Mouse (Mus musculus): ENCODE measurements at regions not wholly inside any gene's neighbourhood (a gene's known extent, or its start where the extent isn't known, plus 50 kb on each side); places are given as distances from the start of the nearest gene placed in this dataset.
A peak's percentile ranks its signal among the peaks of the same experiment; 100 is the strongest.
"Not testable (repeated sequence)": the region's sequence is repeated elsewhere in the genome, so short reads cannot be mapped to it uniquely, and the experiment has no call there.

DNA sequence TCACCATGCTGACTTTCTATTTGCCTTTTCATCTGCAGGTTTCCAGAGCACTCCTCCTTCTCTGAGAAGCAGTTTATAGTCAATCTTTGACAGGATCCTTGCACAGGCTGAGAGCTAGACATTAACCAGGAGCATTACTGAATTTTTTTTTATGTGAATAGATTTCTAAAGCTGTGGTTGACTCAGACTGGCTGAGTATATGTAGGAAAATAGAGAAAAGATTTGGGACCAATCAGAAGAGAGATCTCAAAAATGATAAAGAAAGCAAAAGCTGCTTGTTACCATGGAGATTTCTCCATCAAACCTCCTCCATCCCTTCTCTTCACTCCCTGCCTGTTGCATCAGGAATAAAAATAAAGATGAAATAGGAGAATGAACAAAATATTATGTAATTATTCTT lies 731.2 kb upstream of the Ndn start:
- H3K9me3 ChIP-seq: 0 out of 2 replicates have a peak, but pooled peaks cover 6% of the 10 kb centered on the region
- no peak for ATAC-seq (ENCODE audit: extremely low read depth, insufficient number of reproducible peaks, low FRiP score, low TSS enrichment)
- H3K36me3 ChIP-seq: no peaks in the 10 kb centered on the region
- H3K27ac ChIP-seq (replicated peaks): no peak overlapping the region
- H3K9ac ChIP-seq: no peak overlapping the region
- no peaks in the 10 kb centered on the region for H3K27me3 ChIP-seq (replicated peaks)
- H3K4me3 ChIP-seq: no peak overlapping the region
- no peak overlapping the region for H3K4me2 ChIP-seq
- H3K4me1 ChIP-seq: no peaks in the 10 kb centered on the region

DNA sequence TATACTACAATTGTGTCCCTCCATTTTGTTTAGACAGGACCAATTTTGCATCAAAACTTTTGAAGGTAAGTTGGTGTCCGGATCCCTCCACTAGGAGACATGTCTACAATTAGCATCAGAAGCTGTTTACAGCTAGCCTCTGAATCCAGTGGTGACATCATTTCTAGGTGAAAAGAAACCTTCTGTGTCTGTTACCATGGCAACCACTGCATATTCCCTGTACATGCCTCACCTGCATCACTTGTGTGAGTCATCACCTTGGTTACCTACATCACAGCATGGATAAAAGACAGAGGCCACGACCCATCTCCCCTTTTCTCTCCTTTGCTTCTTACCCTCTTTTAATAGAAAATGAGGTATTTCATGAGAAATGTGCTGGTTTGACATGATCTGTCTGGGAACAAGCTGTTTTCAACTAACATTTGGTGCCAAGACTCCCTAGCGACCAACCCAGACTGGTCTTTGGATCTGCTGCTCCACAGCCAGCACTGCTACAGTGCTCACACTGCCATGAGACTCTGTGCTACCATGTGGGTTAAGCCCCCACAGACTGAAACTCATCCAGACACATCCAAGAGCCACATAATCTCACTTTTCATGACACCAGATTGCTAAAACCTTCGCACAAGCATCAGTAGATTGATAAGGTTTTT lies 701.4 kb upstream of the Ndn start:
- Histone ChIP-seq H3K27ac (replicated peaks) (no peak overlapping the region), H3K36me3 (no peaks in the 10 kb centered on the region), H3K9me3 (peaks cover 21% of the 10 kb centered on the region), H3K4me1 (no peaks in the 10 kb centered on the region), H3K9ac (no peak overlapping the region), H3K4me2 (no peak overlapping the region), H3K27me3 (replicated peaks) (no peaks in the 10 kb centered on the region), H3K4me3 (no peak overlapping the region)
- ATAC-seq (ENCODE audit: extremely low read depth, insufficient number of reproducible peaks, low FRiP score, low TSS enrichment): no peak
- 68% methylated on average over 4 of the region's 4 CpGs for WGBS

DNA sequence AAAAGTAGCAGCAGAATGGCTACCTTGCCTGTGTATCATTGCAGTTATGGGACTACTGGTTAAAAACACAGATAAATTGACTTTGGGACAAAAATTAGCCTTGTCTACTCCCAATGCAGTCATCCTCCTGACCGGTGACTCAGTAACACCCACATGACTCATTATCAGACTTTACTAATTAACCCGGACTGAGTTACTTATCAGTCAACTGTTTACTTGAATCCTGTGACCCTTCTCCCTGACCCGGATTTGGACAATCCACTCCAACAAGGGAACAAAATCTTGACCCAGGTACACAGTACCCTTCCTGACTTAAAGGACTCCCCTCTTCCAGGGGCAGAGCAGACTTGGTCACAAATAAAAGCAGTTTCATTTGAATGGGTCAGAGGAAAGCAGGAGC lies 688.3 kb upstream of the Ndn start:
- no peaks in the 10 kb centered on the region for H3K36me3 ChIP-seq
- ATAC-seq (ENCODE audit: extremely low read depth, insufficient number of reproducible peaks, low FRiP score, low TSS enrichment): no peak
- WGBS: 59% methylated on average over 3 of the region's 3 CpGs
- no peak overlapping the region for H3K9ac ChIP-seq
- no peaks in the 10 kb centered on the region for H3K4me1 ChIP-seq
- H3K4me2 ChIP-seq: no peak overlapping the region
- H3K27me3 ChIP-seq (replicated peaks): no peaks in the 10 kb centered on the region
- H3K9me3 ChIP-seq: peaks cover 15% of the 10 kb centered on the region; the same call in 1 of the 2 replicates
- H3K4me3 ChIP-seq: no peak overlapping the region
- H3K27ac ChIP-seq (replicated peaks): no peak overlapping the region

DNA sequence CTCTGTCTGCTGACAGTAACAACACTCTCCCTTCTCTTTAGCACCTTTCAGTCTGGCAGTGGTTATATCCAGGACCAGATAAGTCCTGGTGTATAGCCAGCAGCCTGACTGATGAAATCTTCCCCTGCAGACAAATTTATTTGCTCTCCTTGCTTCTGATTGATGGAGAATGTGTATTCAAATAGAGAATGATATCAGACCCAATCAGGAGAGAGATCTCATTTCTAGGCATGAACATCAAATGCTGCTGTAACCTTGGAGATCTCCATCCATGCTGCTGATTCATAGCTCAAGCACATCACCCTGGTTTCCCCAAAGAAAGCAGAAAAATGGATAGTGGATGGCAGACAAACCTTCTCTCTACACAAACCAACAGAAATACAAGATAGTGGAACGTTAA lies 663.3 kb upstream of the Ndn start:
- Histone ChIP-seq H3K4me2 (no peak overlapping the region), H3K9me3 (no peaks in the 10 kb centered on the region), H3K27ac (replicated peaks) (no peak overlapping the region), H3K4me1 (no peaks in the 10 kb centered on the region), H3K36me3 (no peaks in the 10 kb centered on the region), H3K9ac (no peak overlapping the region), H3K27me3 (replicated peaks) (no peaks in the 10 kb centered on the region), H3K4me3 (no peak overlapping the region)
- 59% methylated on average over 1 of the region's 1 CpGs for WGBS
- ATAC-seq (ENCODE audit: extremely low read depth, insufficient number of reproducible peaks, low FRiP score, low TSS enrichment): no peak

DNA sequence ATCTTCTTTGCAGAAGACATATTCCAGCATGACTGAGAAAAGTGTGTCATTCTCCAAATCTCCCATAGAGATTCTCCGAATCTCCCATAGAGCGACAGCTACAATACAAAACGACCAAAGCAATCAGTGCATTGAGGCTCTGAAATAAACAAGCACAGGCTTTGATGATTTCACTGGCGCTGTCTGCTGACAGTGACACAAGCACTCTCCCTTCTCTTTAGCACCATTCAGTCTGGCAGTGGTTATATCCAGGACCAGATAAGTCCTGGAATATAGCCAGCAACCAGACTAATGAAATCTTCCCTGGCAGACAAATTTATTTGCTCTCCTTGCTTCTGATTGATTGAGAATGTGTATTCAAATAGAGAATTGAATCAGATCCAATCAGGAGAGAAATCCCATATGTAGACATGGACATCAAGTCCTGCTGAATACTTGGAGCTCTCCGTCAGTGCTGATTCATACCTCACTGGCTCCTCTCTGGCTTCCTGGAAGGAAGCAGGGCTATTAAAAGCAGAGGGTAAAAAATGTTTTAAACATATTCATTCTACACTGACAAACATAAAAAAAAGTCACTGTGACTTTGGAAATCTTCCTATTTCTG lies 661.2 kb upstream of the Ndn start:
- ATAC-seq (ENCODE audit: extremely low read depth, insufficient number of reproducible peaks, low FRiP score, low TSS enrichment): no peak
- Histone ChIP-seq H3K9me3 (no peaks in the 10 kb centered on the region), H3K9ac (no peak overlapping the region), H3K4me3 (no peak overlapping the region), H3K27me3 (replicated peaks) (no peaks in the 10 kb centered on the region), H3K27ac (replicated peaks) (no peak overlapping the region), H3K4me1 (no peaks in the 10 kb centered on the region), H3K36me3 (no peaks in the 10 kb centered on the region), H3K4me2 (no peak overlapping the region)
- WGBS: 47% methylated on average over 5 of the region's 5 CpGs

DNA sequence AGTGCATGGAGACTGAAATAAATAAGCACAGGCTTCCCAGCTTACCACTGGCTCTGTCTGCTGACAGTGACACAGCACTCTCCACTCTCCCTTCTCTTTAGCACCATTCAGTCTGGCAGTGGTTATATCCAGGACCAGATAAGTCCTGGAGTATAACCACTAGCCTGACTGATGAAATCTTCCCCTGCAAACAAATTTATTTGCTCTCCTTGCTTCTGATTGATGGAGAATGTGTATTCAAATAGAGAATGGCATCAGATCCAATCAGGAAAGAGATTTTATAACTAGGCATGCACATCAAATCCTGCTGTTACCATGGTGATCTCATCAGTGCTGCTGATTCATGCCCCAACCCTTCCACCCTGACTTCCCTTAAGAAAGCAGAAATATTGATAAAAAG lies 620.2 kb upstream of the Ndn start:
- no peak overlapping the region for H3K4me3 ChIP-seq
- H3K9ac ChIP-seq: no peak overlapping the region
- H3K9me3 ChIP-seq: no peaks in the 10 kb centered on the region; the same call in 1 of the 2 replicates
- no peak for ATAC-seq (ENCODE audit: extremely low read depth, insufficient number of reproducible peaks, low FRiP score, low TSS enrichment)
- no peaks in the 10 kb centered on the region for H3K36me3 ChIP-seq
- no peak overlapping the region for H3K27ac ChIP-seq (replicated peaks)
- no peaks in the 10 kb centered on the region for H3K4me1 ChIP-seq
- H3K27me3 ChIP-seq (replicated peaks): no peaks in the 10 kb centered on the region
- no peak overlapping the region for H3K4me2 ChIP-seq

DNA sequence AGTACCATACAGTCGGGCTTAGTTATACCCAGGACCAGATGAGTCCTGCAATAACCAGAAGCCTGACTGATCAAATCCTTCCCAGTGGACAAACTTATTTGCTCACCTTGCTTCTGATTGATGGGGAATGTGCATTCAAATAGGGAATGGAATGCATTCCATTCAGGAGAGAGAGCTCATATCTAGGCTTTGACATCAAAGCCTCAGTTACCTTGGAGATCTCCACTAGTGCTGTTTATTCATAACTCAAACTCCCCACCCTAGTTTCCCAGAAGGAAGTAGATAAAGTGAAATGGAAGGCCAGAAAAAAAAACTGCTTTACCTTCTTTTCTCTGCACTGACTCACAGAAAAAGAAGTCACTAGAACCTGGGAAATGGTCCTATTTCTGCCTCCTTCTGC lies 608.9 kb upstream of the Ndn start:
- 45% methylated on average over 1 of the region's 1 CpGs for WGBS
- Histone ChIP-seq H3K36me3 (no peaks in the 10 kb centered on the region), H3K4me3 (no peak overlapping the region), H3K4me2 (no peak overlapping the region), H3K9me3 (0 out of 2 replicates have a peak, but pooled peaks cover 6% of the 10 kb centered on the region), H3K9ac (no peak overlapping the region), H3K27me3 (replicated peaks) (no peaks in the 10 kb centered on the region), H3K4me1 (no peaks in the 10 kb centered on the region), H3K27ac (replicated peaks) (no peak overlapping the region)
- ATAC-seq (ENCODE audit: extremely low read depth, insufficient number of reproducible peaks, low FRiP score, low TSS enrichment): no peak

DNA sequence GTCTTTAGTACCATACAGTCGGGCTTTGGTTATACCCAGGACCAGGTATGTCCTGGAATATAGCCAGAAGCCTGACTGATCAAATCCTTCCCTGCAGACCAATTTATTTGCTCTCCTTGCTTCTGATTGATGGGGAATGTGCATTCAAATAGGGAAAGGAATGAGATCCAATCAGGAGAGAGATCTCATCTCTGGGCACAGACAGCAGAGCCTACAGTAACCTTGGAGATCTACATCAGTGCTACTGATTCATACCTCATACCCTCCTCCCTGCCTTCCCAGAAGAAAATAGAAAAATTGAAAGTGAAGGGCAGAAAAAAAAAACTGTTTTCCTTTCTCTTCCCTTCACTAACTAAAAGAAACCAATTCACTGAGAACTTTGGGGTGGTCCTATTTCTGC lies 607.0 kb upstream of the Ndn start:
- H3K4me3 ChIP-seq; H3K9me3 ChIP-seq; ATAC-seq (ENCODE audit: extremely low read depth, insufficient number of reproducible peaks, low FRiP score, low TSS enrichment); H3K9ac ChIP-seq; H3K36me3 ChIP-seq; H3K27ac ChIP-seq (replicated peaks); H3K4me2 ChIP-seq; H3K27me3 ChIP-seq (replicated peaks); H3K4me1 ChIP-seq: not testable (repeated sequence)
- no CpG with 5 or more reads among the region's 1 CpGs for WGBS

DNA sequence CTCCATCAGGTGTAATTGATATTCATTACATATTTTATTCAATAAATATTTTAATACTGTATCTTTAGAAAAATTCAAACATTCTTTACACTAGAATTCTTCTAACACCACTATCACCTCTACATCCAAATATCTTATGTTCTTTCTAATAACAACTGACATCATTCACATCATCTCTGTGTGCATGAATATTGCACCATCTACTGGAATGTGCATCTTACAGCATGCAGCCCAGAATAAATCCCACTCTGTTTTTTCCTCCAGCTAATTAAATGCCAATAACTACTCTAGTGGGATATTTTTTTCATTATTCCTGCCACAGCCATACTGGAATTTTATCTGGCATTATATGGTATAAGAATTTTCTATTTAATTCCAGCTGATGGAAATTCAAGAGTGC lies 576.5 kb upstream of the Ndn start:
- H3K27ac ChIP-seq (replicated peaks): no peak overlapping the region
- no peak for ATAC-seq (ENCODE audit: extremely low read depth, insufficient number of reproducible peaks, low FRiP score, low TSS enrichment)
- no peaks in the 10 kb centered on the region for H3K36me3 ChIP-seq
- no peak overlapping the region for H3K9ac ChIP-seq
- H3K27me3 ChIP-seq (replicated peaks): no peaks in the 10 kb centered on the region
- H3K4me1 ChIP-seq: no peaks in the 10 kb centered on the region
- H3K9me3 ChIP-seq: peaks cover 4% of the 10 kb centered on the region
- H3K4me3 ChIP-seq: no peak overlapping the region
- H3K4me2 ChIP-seq: no peak overlapping the region

DNA sequence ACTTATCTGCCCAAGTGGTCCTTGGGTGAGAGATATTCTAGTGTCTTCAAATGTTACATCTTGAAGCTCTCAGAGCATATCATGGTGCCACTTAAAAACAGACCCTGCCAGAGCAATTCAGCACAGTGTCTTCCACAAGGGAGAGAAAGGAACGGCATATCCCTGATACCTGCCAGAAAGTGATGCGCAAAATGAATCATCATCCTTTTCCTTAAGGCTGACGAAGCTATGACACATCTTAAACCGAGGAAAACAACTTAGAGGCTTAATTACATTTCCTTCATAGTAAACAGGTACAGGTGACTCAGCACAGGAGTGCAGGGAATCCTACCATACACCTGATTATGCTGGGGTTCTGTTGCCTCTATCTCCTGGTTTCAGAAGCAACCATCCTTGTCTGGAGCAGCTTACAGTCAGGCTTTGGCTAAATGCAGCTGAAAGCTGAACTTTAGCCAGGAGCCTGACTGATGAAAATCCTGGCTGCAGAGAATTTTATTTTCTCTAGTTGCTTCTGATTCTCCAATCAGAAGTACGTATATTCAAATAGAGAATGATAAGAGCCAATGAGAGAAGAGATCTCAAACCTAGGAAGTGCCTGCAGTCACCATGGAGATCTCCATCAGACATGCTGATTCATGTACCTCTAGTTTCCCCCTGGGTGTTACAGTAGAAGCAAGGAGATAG lies 556.1 kb upstream of the Ndn start:
- H3K9ac ChIP-seq: no peak overlapping the region
- no peak overlapping the region for H3K4me3 ChIP-seq
- H3K27ac ChIP-seq (replicated peaks): no peak overlapping the region
- ATAC-seq (ENCODE audit: extremely low read depth, insufficient number of reproducible peaks, low FRiP score, low TSS enrichment): no peak
- H3K4me2 ChIP-seq: no peak overlapping the region
- H3K4me1 ChIP-seq: no peaks in the 10 kb centered on the region
- no peaks in the 10 kb centered on the region for H3K27me3 ChIP-seq (replicated peaks)
- H3K9me3 ChIP-seq: no peaks in the 10 kb centered on the region
- H3K36me3 ChIP-seq: no peaks in the 10 kb centered on the region
- 67% methylated on average over 5 of the region's 5 CpGs for WGBS

DNA sequence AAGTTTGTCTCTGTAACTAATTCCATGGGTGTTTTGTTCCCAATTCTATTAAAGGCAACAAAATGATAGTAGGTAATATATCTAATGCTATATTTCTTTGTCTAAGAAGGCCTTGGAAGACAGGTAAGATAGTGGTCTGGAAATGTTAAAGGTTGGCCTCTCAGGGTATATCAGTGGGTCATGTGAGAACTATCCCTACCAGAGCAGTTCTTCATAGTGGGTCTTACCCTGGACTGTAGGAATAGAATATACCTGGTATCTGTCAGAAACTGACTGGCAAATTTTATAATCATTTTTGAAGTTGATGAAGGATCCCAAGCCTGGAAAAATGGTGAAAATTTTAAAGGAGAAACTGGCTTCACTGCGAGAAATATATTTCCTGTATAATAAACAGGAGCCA lies 509.5 kb upstream of the Ndn start:
- WGBS: 50% methylated on average over 1 of the region's 1 CpGs
- ATAC-seq (ENCODE audit: extremely low read depth, insufficient number of reproducible peaks, low FRiP score, low TSS enrichment): no peak
- H3K4me2 ChIP-seq: no peak overlapping the region
- 0 out of 2 replicates have a peak, but pooled peaks cover 7% of the 10 kb centered on the region for H3K9me3 ChIP-seq
- no peaks in the 10 kb centered on the region for H3K4me1 ChIP-seq
- no peak overlapping the region for H3K4me3 ChIP-seq
- H3K9ac ChIP-seq: no peak overlapping the region
- no peaks in the 10 kb centered on the region for H3K36me3 ChIP-seq
- no peak overlapping the region for H3K27ac ChIP-seq (replicated peaks)
- H3K27me3 ChIP-seq (replicated peaks): no peaks in the 10 kb centered on the region

DNA sequence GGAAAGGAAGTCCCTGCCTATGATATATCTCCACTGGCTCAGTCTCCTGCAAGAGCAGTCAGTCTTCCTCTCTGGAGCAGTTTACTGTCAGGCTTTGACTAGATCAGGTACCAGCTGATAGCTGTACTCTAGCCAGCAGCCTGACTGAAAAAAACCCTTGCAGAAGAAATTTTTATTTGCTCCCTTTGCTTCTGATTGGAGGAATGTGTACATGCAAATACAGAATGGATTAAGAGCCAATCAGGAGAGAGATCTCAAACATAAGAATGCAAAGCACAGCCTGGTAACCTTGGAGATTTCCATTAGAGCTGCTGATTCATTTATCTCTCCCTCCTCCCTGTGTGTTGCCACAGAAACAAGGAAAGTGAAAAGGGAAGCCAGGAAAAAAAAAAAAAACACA lies 509.1 kb upstream of the Ndn start:
- H3K36me3 ChIP-seq: no peaks in the 10 kb centered on the region
- H3K4me3 ChIP-seq: no peak overlapping the region
- 0 out of 2 replicates have a peak, but pooled peaks have one; percentile 42 for ATAC-seq (ENCODE audit: extremely low read depth, insufficient number of reproducible peaks, low FRiP score, low TSS enrichment)
- H3K4me2 ChIP-seq: no peak overlapping the region
- no peaks in the 10 kb centered on the region for H3K4me1 ChIP-seq
- H3K27ac ChIP-seq (replicated peaks): no peak overlapping the region
- 0 out of 2 replicates have a peak, but pooled peaks cover 7% of the 10 kb centered on the region for H3K9me3 ChIP-seq
- H3K27me3 ChIP-seq (replicated peaks): no peaks in the 10 kb centered on the region
- no peak overlapping the region for H3K9ac ChIP-seq

Data from heart, embryonic 13.5 days (tissue).